Mouse (Mus musculus) embryo, embryonic 10 days (tissue): ENCODE measurements around the gene Pacrg.

ENCODE experiments used
- DNase-seq: peaks from one replicate; pipeline ENCODE4 v3.0.0-alpha.2; 2015; ENCODE audit warnings: low spot score

Gene Pacrg

DNA sequence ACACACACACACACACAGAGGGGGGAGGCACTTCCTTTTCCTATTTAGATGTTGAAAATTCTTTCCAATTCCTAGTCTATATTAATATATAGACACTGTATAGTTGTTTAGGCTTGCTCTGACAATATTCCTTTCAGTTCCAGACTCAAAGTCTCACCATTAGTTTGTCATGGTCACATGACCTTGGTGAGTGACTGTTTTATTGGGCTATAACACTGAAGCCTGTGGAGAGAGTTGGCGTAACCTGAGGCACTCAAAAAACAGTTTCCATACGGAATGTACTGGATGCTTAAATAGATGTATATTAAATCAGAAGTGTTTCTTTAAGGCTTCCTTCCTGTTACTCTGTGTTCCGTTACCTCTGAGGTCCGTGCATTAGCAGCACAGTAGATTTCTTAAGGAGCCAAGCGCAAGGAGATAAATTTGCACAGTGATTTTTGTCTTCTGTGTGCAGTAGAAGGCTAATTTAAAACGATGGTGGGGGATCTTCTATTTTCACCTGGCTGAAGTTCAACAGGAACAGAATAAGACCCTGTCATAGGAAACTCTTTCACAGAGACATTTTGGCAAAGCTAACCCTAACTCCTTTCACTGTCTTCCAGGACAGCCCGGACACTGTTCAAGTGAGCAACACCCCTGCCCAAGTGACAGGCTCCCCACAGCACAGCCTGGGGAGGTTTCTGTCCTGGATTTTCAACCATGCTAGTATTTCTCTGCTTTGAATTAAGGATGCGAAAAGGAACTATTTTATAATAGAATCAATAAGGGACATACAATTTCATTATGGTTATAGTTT, 349.5 kb downstream of the Pacrg start:
- DNase-seq: no peak

DNA sequence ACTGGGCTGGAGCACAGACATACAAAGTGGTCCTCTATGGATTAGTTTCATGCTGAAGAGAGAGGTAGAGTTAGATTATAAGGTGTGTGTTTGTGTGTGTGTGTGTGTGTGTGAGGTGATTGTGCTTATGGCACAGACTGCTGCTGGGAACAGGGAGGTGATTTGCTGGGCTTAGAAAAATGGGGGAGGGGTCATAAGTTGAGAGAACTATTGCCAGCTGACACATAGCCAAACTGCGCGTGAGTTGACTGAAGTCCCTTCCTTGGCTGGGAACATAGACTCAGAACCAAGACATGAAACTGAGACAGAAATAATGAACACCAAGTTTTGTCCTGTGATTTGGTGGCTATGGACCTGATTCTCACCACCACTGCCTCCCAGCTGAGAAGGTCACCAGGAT, 351.2 kb downstream of the Pacrg start:
- DNase-seq: no peak

DNA sequence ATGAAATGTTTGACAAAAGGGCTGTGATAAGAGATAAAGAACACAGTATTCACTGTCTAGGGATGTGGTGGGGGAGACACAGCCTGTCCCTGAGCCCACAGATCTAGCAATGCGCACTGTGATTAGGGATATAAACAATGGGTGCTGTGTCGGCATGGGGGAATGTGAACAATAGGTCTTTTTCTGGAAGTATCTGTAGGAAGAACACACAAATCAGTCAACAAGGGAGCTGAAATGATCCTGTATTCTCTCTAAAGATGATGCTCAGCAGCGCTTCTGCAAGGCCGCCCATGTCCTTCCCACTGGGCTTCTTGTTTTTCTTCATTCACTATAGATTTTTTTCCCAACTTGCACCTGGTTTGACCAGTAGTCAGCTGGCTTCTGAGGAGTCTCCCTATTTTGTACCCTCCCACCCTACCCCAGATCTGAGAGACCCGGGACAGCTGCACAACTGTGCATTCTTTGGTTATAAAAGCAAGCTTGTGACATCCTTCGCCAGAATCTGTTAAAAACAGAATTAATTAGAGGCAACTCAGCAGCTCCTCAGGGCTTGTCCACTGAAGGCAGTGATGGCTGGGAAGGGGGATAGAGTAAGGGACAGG, 356.1 kb downstream of the Pacrg start:
- DNase-seq: no peak

DNA sequence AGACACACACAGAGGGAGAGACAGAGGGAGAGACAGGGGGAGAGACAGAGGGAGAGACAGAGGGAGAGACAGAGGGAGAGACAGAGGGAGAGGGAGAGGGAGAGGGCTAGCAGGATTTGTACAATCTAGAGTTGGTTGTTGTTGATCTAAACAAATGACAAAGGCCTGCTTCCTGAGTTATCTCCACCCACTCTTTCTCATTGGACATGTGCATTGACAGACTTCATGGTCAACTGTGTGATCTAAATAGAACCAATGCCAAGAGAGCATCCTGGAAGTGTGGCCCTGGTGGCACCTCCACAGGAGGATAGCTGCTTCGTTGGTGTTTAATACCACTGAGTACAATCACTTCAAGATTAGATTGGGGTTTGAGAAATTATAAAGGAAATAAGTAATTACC, 359.0 kb downstream of the Pacrg start:
- no peak for DNase-seq

DNA sequence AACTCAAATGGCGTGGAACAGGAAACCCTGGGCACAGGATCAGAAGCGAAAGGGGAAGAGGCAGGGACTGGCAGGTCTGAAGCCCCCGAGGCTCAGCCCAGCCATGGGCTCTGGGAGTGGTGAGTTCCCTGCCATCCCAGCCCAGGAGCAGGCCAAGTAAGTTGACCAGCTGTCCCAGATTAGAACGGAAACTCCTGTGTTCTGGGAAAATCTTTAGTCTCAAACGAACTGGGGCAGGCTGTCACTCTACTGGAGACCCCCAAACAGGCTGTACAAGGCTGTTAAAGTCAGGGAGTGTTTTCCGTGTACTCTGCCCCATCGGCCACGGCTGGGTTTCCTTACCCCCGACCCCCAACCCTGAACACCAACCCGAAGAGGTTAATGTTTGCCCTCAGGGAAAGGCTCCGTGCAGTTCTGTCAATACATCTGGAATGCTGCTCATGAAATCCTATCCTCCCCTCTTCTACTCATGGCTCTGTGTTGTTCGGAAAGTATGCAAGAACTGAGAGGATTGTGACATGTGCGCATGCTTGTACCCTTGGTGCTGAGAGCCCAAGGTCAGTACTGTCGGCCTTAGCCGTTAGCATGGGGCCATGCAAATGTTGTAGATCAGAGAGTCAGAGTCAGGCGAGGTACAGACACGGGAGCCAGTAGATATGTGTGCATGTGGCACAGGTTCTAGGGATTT, 360.9 kb downstream of the Pacrg start:
- peak; percentile 65 for DNase-seq

DNA sequence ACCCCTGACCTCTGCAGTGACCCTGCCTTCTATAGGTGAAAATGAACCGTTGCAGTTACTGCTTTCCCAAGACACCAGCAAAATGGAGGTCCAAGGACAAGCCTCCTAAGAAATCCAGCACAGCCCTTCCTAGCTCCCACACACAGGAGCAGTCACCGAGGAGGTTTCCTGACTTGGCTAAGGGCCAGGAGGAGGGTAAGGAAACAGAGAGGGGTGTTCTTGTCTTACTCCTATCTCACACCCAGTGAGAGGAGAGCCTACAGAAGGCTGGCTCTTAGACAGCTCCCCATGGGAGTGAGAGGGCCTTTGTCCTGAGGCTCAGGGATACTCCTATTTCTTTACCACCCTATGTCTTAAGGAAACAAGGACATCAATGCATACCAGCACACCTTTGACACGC, 361.7 kb downstream of the Pacrg start:
- no peak for DNase-seq

DNA sequence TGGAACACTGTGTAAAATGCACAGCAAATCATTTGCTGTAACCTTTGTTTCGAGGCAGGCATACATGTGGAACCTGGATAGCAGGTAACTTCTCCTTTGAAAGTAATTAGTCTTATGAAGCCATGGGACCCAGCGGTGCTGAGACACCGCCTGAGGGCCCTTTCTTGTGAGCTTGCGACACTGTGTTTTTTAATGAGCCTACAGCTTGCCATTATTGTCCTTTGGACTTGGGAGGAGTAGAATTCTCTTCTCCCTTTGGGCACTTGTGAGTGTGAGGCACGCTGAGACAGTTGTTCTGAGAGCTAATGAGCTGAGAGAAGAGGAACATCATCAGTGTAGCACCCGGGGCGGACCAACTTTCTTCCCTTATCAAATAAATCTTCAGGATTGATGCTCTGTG, 363.3 kb downstream of the Pacrg start:
- DNase-seq: no peak

DNA sequence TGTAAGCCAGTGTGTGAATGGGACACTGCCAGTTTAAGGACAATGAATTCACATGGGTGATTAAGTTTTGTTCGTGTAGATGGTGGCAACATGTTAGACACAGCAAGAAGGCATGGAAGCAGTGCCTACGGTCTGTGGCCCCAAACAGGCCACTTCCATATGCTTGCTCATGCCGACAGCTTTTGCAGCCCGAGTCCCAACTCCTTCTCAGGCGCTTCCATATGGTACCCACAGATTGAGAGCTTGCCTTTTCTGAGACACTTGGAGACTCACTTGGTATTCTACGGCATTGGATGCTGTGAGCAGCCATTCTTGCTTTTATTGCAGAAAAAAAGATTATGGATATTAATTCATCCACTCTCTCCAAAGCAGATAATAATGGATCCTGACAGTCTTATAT, 365.1 kb downstream of the Pacrg start:
- no peak for DNase-seq

DNA sequence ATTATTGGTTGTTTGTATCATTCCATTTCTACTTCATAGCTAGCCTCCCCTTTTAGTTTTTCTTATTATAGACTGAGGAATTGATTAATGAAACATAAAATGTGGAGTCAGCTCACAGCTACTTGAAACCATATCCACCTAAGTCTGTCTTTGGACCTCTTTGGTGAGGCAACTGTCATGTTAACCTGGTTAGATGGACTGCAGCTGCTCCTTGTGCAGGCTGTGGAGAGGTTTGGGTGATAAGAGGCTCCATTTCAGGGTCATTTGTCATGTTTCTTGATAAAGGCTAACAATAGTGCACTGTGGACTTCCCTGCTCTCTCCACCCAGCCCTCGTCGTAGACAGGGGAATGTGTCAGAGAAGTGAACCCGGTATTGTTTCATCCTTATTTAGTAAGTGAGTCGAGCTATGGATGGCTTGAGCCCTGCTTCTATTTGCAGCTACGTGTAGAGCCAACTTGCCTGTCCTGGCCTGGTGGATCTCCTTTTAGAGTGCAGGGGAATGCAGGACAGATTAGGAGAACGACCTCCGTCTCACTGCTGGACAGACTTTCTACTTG, 366.2 kb downstream of the Pacrg start:
- DNase-seq: no peak

DNA sequence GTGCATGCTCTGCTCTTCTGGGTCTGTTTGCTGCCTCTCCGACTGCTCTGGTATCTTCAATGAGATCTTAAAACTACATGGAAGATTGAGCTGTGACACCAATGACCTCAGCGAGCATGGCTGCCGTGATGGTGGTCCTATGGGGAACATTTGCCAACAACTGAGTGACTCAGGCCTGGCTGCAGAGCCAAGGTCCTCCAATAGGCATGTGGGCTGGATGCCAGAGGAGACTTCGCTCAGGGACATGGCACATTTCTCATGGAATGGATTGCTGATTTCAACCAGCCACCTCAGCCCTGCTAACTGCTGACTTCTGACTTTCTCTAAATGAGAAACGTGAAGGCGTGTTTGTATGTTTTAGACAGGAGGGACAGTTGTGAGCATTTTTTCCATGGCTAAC, 366.9 kb downstream of the Pacrg start:
- DNase-seq: no peak

DNA sequence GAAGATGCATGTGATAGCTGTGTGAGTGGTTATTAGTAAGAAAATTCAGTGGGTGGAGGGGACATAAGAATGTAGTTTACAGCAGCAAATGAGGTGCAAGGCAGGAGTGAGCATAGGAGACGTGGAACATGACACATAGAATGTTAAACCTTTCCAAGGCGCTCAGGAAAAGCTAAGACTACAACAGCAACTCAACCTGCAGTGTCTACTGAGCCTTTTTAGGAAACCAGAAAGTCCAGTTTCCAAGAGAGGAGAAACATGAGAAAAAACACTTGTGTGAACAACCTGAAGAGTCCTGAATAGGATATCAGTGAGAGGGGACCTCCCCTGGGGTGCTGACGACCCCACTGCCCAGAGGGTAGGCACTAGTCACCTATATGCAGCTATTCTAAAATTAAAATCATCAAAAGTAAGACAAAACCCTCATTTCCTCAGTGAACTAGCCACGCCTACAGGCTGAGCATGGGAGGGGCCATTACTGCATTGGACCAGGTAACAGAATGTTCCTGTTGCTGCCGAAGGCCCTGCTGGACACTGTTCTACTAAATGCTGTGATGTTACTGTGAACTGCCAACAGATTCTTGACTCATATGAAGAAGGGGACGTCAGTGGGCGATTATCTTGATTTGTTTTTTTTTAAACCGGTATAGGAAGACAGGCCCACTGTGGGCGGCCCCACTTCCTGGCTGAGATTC, 370.1 kb downstream of the Pacrg start:
- no peak for DNase-seq

DNA sequence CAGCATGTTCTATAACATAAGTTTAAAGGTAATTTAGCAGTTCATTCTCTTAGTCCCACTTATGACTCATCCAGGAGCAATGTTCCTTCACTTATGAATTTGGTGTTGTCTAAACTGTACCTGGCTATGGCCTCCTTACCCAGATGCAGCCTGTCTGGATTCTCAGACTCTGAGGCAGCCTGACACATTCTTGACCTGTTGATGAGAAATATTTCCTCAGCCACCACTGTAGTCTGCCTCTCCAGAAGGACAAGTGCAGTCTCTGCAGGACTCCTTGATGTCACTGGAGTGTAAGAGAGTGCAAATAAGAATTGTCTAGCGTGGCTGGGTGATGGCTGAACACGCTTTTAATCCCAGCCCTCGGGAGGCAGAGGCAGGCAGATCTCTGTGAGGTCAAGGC, 373.0 kb downstream of the Pacrg start:
- no peak for DNase-seq

DNA sequence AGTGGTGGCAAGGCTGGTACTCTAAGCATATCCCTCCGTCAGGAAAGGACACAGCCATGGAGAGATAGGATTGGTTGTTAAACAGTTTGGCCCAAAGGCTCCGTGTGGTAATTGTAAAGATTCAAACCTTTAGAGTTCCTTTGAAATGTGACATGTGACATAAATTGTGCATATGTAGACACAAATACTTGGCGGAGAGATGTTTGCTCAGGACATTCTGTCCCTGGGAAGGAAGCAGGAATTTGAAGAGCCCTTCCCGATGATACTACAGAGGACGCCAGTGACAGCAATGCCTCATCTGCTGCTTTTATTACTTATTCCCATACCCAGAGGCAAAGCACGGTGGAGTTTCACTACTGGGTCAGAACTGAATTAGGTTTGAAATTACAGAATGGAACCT, 374.6 kb downstream of the Pacrg start:
- no peak for DNase-seq

DNA sequence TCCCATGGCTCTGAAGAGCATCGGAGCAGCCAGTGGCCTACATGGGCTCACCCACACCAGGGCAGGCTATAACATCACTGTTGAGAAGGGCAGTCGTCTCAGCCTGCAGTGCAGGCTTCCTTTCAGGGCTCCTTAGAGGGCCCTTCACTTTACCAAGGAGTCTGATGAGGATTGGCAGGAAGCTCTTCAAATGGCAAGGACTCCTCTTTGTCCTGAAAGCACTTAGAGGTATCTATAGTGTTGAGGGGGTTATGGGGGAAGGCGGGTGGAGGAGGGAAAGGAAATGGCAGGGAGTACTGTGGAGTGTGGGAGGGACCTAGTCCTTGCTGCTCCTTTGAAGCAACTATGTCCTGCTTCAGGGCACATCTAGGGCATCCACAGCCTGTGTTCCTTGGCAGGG, 375.4 kb downstream of the Pacrg start:
- no peak for DNase-seq

DNA sequence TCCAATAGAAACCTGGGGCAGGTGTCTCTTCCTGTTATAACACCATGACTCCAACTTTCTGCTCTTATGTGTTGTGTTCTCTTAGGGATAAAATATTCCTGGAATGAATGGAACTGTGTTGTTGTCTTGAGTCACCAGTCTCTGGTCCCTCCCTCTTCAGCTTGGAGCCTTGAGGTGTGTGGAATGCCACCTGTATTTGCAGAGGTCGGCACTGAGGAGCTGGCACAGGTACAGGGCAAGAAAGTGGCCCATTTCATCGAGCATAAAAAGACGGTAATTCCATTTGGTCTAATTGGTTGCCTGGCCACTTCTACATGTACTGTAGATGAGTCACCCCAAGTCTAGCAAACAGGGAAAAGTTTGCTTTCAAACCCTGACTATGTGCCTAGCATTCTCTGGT, 376.5 kb downstream of the Pacrg start:
- DNase-seq: no peak

DNA sequence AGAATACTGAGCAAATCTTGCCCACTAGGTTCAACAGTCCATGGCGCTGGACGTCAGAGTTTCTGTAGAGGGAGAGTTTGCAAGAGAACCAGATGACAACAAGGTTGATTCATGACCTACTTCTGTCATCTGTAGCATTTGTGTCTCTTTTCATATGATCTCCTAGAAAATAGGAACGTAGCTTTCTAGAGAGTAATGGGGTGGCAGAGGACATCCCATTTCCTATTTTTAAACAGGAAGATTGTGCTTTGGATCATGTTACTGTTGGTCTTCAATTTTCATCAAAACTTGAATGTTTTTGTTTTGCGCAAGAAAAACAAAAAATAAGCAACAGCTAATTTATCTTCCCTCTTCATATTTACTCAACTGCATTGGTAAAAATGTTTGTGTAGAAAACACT, 379.2 kb downstream of the Pacrg start:
- no peak for DNase-seq

DNA sequence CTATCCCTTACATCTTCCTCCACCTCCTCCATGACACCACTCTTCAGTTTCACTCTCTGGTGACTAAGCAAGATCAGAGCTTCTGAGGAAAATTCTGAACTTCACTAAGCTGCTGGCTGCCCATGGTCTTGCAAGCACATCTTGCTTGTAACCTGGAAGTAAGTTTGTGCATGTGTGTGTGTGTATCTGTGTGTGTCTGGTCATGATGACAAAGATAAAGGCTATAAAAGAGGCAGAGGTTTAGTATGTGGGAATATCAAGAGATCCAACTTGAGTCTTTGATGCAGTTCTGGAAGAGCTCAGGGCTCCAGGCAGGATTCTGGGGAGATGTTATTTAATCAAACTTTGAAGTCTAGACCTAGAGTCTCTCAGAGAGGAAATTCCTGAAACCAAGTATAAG, 381.4 kb downstream of the Pacrg start:
- DNase-seq: no peak

DNA sequence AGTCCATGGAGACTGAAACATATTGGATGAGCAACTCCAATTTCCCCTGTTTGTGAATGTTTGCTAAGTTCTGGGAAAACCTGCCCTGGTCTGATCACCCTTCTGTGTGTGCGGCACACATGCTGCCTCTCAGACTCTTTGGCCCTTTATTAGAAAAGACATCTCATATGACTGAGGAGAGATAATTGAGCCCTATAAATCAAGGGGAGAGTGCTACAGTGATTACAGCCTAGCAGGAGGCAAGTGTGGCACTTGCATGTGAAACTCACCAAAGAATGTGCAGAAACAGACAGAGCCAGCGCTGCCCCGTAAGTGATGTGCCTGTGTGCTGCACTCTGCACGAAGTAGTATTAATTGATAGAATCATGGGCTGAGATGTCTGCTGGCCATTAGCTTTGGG, 383.7 kb downstream of the Pacrg start:
- no peak for DNase-seq

DNA sequence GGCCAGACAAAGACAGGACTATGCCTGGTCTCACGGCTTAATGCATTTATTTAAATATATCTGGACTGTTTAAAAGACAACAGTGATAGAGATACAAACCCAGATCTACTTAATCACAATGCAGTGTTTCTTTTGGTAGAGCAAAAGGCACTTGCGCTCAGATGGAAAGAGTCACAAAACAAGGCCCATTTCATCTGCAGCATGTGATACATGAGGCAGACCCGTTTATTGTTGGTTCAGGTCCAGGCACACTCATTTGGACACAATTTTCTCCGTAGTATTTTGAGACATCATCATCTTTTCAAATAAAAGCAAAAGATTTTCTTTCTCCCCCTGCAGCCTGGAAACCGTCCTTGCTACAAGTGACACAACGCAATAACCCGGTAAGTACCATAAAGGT, 384.1 kb downstream of the Pacrg start:
- DNase-seq: no peak

DNA sequence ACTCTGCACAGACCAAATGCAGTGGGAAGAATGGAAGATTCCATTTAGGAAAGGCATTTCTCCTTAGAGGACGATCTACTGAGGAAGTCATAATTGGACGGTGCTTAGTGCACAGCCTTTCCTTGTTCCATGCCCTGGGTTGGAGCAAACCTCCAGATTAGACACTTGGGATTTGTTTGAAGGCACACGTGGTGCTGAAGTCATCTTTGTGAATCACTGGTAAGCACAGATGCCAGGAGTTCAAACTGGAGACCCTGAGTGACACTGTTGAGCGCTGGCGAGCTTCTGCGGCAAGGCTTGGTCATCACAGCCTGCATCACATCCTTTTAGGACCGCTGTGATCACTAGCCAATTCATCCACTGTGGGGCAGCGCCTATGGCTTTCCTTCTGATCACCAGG, 385.7 kb downstream of the Pacrg start:
- DNase-seq: no peak

DNA sequence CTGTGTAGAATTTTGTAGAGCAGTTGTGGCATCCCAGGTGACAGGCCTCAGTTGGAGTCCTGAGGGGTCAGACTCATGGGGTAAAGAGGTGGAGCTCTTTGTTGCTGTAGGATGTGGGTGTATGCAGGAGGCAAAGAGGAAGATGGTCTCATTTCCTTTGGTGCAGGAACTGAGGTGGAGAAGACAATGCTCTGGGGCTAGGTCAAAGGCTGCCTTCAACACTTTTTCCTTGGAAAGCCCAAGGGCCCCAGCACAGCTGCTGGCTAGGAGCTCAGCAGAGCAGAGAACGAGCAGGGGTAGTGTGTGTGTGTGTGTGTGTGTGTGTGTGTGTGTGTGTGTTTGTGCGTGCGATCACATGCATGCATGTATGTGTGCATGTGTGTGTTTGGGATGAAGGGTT, 387.3 kb downstream of the Pacrg start:
- DNase-seq: no peak

DNA sequence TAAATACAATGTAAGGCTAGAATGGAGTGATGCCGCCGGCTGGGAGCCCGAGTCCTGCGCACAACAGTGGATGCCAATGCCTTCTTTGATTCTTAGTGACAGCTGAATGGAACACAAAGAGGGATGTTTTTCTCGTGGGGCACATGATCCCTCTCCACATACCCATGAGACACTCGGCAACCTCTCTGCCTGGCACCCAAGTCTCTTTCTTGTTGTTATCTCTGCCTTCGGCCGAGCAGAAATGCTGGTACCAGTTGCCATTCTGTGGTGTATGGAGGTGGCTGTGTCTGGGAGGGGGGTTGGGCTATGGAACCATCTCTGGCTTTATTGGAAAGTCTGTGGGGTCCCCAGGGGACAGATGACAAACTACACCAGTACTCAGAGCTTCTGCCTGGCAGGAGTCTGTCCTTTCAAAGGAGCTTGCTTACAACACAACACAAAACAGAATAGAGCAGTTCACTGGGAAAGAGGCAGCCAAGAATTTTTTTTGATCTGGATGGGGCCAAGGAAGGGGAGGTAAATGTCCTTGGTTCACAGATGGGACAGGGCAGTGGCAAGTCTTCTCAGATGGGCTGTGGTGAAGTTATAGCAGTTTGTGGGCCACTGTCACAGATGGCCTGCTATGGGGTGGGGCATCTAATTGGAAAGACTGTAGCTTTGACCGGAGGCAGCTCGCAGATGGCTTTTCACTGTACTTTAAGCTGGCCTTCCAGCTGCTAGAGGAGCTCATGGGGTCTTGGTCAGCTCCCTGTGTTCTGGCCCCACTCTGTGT, 388.6 kb downstream of the Pacrg start:
- DNase-seq: no peak
